Mouse (Mus musculus): ENCODE results near the gene Amh.

GRCm38 (mm10) chr10:80802996-80803395 is 2.0 kb upstream of the Amh start:
- no peak for TF ChIP-seq TAL1 (IDR thresholded peaks at IDR 0.05; ENCODE audit: low read length)
- TF ChIP-seq GATA1 (IDR thresholded peaks at IDR 0.05; ENCODE audit: low read length) = no peak

Data from erythroblast, embryonic 14.5 days (primary cell).